Mouse (Mus musculus) testis, adult 10 weeks (tissue): ENCODE measurements around the gene Tmed3. TPM values are rescaled to one million over a fixed set of nuclear protein-coding genes. Genes with fewer than 3 reads are reported as not detected.

Experiments
- polyA plus RNA-seq: library from polyadenylated mRNA; stranded (reverse); fragments of 350-450 nt; fragmentation: Illumina TruSeq; extraction: RNeasy Lipid Tissue Mini Kit (QIAGEN cat#74804); gene quantifications from one replicate; pipeline ENCODE4 v1.2.3, GENCODE M21; 2014; ENCODE audit warnings: low read depth, low replicate concordance

Tmed3 gene
- polyA plus RNA-seq, result 16.2 TPM

DNA sequence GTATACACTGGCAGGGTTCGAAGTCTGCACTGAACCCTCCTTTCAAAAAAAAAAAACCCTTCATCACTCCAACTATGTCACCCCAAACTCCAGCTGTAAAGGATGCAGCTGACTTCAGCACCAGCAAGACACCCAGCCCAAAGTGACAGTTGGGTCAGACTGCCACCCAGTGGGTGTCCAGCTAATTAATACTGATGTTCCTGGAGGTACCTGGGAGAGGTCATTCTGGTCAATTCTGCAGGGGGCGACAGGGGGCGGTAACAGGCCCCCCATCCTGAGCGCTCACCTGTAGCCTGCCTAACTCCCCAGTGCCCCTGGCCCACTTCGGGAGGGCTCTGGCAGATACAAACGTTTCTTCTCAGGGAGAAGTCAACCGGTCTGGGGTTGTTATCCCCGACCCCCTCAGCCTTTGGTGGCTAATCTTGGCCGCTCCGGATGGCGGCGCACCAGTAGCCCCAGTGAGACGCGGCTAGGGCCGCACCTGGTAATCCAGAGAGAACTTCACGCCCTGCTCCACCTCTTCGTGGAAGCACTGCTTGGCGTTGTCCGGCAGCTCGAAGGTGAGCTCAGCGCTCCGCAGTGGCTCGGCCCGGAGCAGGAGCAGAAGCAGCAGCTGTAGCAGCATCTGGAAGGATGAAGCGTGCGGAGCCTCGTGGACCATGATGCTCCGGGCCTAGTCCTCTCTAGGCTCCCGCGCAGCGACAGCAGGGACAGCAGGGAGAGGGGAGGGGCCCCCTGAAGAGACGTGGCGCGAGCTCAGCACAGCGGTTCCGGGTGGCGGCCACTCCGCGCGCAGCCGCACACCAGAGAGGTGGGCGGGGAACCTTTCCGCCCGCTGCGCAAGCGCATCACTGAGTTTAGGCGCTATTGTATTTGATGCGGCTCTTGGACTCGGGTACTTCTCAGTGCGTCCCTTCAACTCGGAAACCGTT, at the start of gene Tmed3:
TSS of gene Tmed3 (minus strand) at position 804 of the 932 bp plus-strand sequence.

DNA sequence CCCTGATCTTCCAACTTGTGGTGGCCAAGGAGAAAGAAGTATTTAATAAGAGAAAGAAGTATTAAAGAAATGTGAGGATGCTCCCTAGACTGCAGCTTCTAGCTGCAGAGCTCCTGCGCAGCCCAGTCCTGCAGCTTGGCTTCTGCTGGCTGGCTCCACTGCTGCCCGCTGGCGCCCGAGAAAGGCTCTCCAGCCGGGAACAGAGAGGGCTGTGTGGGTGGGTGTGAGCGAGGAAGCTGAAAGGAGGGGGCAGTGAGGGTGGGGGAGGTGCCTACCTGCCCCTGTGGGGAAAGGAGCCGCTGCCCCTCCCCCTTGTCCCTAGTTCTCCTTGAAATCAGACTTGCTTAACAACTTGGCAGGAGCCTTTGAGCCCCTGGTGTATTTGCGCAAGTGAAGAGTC, 33.4 kb upstream of the Tmed3 start, which contains the start of gene Ankrd34c:
TSS of gene Ankrd34c (minus strand) at position 181 of the 400 bp plus-strand sequence.

Other genes starting within 250 kb of the Tmed3 start
- gene Minar1, start 81.9 kb downstream of the Tmed3 start, polyA plus RNA-seq, result 0.03 TPM
- 0.08 TPM for gene Ankrd34c, start 33.4 kb upstream of the Tmed3 start, polyA plus RNA-seq
- 2.3 TPM for gene Rasgrf1, start 204.8 kb upstream of the Tmed3 start, polyA plus RNA-seq